Mouse (Mus musculus) midbrain, embryonic 12.5 days (tissue): Measurements from ENCODE around the gene Haus4. TPM values are rescaled to one million over a fixed set of nuclear protein-coding genes. Genes with fewer than 3 reads are reported as not detected.

Source experiments
- ATAC-seq: fragments of 200-750 bp; cut with Nextera tagmentation; 2 replicates; pipeline ENCODE4 v1.8.0; 2017; ENCODE audit warnings: low read depth, moderate TSS enrichment, moderate library complexity; ENCODE audit not compliant: low FRiP score
- H3K27ac ChIP-seq: fragments of 300-500 bp; sonication (generic); replicated peaks from 2 replicates; pipeline ENCODE4 v1.5.1; 2016; ENCODE audit warnings: mild to moderate bottlenecking
- H3K27me3 ChIP-seq: fragments of 300-500 bp; sonication (generic); 2 replicates; pipeline ENCODE4 v1.6.1; 2016; ENCODE audit warnings: mild to moderate bottlenecking
- H3K36me3 ChIP-seq: fragments of 300-500 bp; sonication (generic); 2 replicates; pipeline ENCODE4 v1.6.1; 2016
- H3K4me1 ChIP-seq: fragments of 300-500 bp; sonication (generic); 2 replicates; pipeline ENCODE4 v1.6.1; 2016
- H3K4me2 ChIP-seq: fragments of 300-500 bp; sonication (generic); replicated peaks from 2 replicates; pipeline ENCODE4 v1.6.1; 2016; ENCODE audit warnings: mild to moderate bottlenecking, moderate library complexity
- H3K4me3 ChIP-seq: fragments of 300-500 bp; sonication (generic); 2 replicates; pipeline ENCODE4 v1.5.1; 2016; ENCODE audit warnings: mild to moderate bottlenecking
- H3K9ac ChIP-seq: fragments of 300-500 bp; sonication (generic); replicated peaks from 2 replicates; pipeline ENCODE4 v1.6.1; 2016; ENCODE audit warnings: mild to moderate bottlenecking, moderate library complexity
- H3K9me3 ChIP-seq: fragments of 300-500 bp; sonication (generic); 2 replicates; pipeline ENCODE4 v1.6.1; 2016; ENCODE audit warnings: mild to moderate bottlenecking
- WGBS: fragments of 180-500 bp; shearing (Covaris S2); methylation state at CpG from one replicate; pipeline ENCODE4 v1.1.7; 2016; 5-methylcytosine and 5-hydroxymethylcytosine counted together
- polyA plus RNA-seq: library from polyadenylated mRNA; unstranded; fragments of >200 nt; fragmentation: Nextera tagmentation; extraction: Ambion mirVana; gene quantifications from 2 replicates; pipeline ENCODE4 v1.2.1, GENCODE M21; 2016

Gene Haus4
- polyA plus RNA-seq = 32.4 and 35.0 TPM in 2 replicates

DNA sequence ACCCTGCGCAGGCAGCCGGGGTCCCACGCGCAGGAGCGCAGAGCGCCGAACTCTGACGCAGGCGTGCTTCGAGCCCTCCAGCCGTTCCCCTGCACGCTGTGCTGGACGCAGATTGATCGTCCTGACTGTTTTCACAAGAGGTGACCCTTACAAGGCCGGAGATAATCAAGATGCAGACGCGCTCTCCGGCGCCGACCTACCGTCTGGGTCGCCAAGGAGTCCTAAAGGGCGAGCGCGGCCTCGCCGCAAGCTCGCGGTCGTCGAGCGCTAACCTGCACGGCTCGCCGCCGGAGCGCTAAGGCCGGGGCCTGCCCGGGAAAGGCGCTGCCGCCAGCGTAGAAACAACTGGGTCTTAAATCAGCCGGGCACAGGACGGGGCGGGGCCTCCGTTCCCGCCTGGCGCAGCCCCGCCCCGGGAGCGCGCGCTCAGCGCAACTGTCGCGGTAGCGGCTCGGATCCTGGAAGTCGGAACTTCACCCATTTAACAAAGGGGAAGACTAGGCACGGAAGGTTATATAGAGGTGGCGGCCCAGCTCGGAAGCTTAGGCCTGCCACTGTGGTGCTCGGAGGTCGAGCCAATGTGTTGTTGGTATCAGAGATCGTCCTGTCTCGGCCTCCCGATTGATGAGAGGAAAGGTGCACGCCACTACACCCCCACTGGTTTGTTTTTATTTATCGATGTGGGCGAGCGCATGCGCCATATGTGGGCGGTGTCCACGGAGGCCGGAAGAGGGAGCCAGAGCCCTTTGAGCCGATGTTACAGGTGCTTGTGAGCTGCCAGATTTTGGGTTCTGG lies at the start of gene Haus4:
Gene Haus4 (minus strand): TSS at position 642 of the 795 bp plus-strand sequence.
- Histone ChIP-seq H3K9me3 (no peaks in the 10 kb centered on the region), H3K36me3 (peaks cover 5% of the 10 kb centered on the region; the same call in 1 of the 2 replicates), H3K4me3 (peak within 1 kb of the TSS; percentile 60), H3K27me3 (0 out of 2 replicates have a peak, but pooled peaks cover 8% of the 10 kb centered on the region), H3K27ac (peak within 1 kb of the TSS; percentile 67), H3K4me2 (peak within 1 kb of the TSS; percentile 87), H3K4me1 (peaks cover 10% of the 10 kb centered on the region), H3K9ac (peak within 1 kb of the TSS; percentile 81)
- WGBS = under 1% methylated on average over 76 of the region's 76 CpGs
- peak; percentile 95 for ATAC-seq

GRCm38 (mm10) chr14:54603686-54604085 lies 49.3 kb upstream of the Haus4 start:
- H3K36me3 ChIP-seq = peaks cover 6% of the 10 kb centered on the region; the same call in 1 of the 2 replicates
- H3K27ac ChIP-seq = peak overlapping the region; percentile 50
- peaks cover 23% of the 10 kb centered on the region for H3K4me1 ChIP-seq
- ATAC-seq = no peak
- no peaks in the 10 kb centered on the region for H3K27me3 ChIP-seq
- H3K4me3 ChIP-seq = peak overlapping the region; percentile 55
- peak overlapping the region; percentile 47 for H3K4me2 ChIP-seq
- 87% methylated on average over 8 of the region's 8 CpGs for WGBS
- H3K9ac ChIP-seq = no peak overlapping the region
- no peaks in the 10 kb centered on the region for H3K9me3 ChIP-seq

- Histone ChIP-seq H3K4me2 (peak overlapping the region; percentile 47), H3K4me3 (peak overlapping the region; percentile 55), H3K27ac (peak overlapping the region; percentile 81), H3K9me3 (no peaks in the 10 kb centered on the region), H3K4me1 (peaks cover 23% of the 10 kb centered on the region), H3K9ac (peak overlapping the region; percentile 71), H3K27me3 (no peaks in the 10 kb centered on the region), H3K36me3 (peaks cover 6% of the 10 kb centered on the region; the same call in 1 of the 2 replicates)
- ATAC-seq = peak; percentile 99
- WGBS = under 1% methylated on average over 46 of the region's 46 CpGs
Measured at GRCm38 (mm10) chr14:54603038-54603654, 48.7 kb upstream of the Haus4 start.

- peak; percentile 14 for ATAC-seq
- WGBS = 40% methylated on average over 4 of the region's 4 CpGs
- Histone ChIP-seq H3K4me3 (peak overlapping the region; percentile 55), H3K9me3 (no peaks in the 10 kb centered on the region), H3K36me3 (peaks cover 6% of the 10 kb centered on the region; the same call in 1 of the 2 replicates), H3K4me1 (peaks cover 23% of the 10 kb centered on the region), H3K27me3 (no peaks in the 10 kb centered on the region), H3K27ac (peak overlapping the region; percentile 81), H3K4me2 (peak overlapping the region; percentile 47), H3K9ac (peak overlapping the region; percentile 71)
Measured at GRCm38 (mm10) chr14:54602613-54603012, 48.2 kb upstream of the Haus4 start.

DNA sequence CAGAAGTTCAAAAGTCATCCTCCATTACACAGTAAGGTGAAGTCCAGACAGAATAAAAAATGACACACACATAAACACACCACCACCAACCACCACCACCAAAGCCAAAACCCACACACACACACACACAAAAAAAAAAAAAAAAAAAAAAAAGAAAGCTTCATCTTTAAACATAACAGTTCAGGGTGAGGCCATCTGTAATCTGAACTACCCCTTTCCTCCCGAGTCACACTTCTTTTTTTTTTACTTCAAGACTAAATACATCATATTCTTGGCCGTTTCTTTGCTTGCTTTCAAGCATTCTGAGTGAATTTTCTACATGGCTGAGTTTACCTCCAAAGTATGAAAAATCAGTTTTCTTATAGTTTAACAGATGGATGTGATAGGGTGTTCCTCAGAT lies 47.2 kb upstream of the Haus4 start:
- Histone ChIP-seq H3K9ac (no peak overlapping the region), H3K4me1 (peaks cover 23% of the 10 kb centered on the region), H3K27ac (no peak overlapping the region), H3K27me3 (no peaks in the 10 kb centered on the region), H3K4me3 (no peak overlapping the region), H3K36me3 (peaks cover 6% of the 10 kb centered on the region; the same call in 1 of the 2 replicates), H3K9me3 (no peaks in the 10 kb centered on the region), H3K4me2 (no peak overlapping the region)
- WGBS = 85% methylated on average over 2 of the region's 2 CpGs
- no peak for ATAC-seq

GRCm38 (mm10) chr14:54597084-54597483 lies 42.7 kb upstream of the Haus4 start:
- no peak overlapping the region for H3K4me2 ChIP-seq

GRCm38 (mm10) chr14:54594631-54595414 lies 40.4 kb upstream of the Haus4 start:
- ATAC-seq = no peak
- Histone ChIP-seq H3K4me2 (no peak overlapping the region; the same call in 1 of the 2 replicates), H3K9me3 (no peaks in the 10 kb centered on the region), H3K36me3 (peaks cover 24% of the 10 kb centered on the region), H3K9ac (no peak overlapping the region), H3K27me3 (no peaks in the 10 kb centered on the region), H3K4me3 (no peak overlapping the region), H3K4me1 (0 out of 2 replicates have a peak, but pooled peaks cover 4% of the 10 kb centered on the region), H3K27ac (no peak overlapping the region)
- WGBS = 73% methylated on average over 28 of the region's 28 CpGs

More at GRCm38 (mm10) chr14:54597084-54597483, 42.7 kb upstream of the Haus4 start:
- Histone ChIP-seq H3K9ac (no peak overlapping the region), H3K4me1 (0 out of 2 replicates have a peak, but pooled peaks cover 4% of the 10 kb centered on the region), H3K27ac (no peak overlapping the region), H3K4me3 (no peak overlapping the region), H3K9me3 (no peaks in the 10 kb centered on the region), H3K36me3 (peaks cover 24% of the 10 kb centered on the region), H3K27me3 (no peaks in the 10 kb centered on the region)
- ATAC-seq = no peak
- 79% methylated on average over 7 of the region's 7 CpGs for WGBS

DNA sequence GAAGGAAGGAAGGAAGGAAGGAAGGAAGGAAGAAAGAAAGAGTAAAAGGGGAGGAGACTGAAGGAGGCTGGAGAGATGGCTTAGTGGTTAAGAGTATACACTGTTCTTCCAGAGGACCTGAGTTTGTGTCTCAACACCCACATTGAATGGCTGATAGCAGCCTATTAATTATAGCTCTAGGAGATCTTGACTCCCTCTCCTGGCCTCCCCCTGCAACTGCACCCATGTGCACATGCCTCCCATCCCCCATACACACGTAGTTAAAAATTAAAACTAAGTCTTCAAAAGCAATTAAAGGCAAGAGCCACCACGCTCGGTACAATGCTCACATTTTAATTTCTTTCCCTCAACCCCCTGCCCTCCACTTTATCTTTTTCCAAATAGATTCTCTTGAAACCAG lies 39.6 kb upstream of the Haus4 start:
- no peak overlapping the region for H3K4me2 ChIP-seq
- no peaks in the 10 kb centered on the region for H3K9me3 ChIP-seq
- H3K27me3 ChIP-seq = no peaks in the 10 kb centered on the region
- no peak overlapping the region for H3K9ac ChIP-seq
- no peak for ATAC-seq
- H3K4me3 ChIP-seq = no peak overlapping the region
- no peak overlapping the region for H3K27ac ChIP-seq
- WGBS = 94% methylated on average over 3 of the region's 3 CpGs
- 0 out of 2 replicates have a peak, but pooled peaks cover 4% of the 10 kb centered on the region for H3K4me1 ChIP-seq
- peaks cover 19% of the 10 kb centered on the region for H3K36me3 ChIP-seq

- Histone ChIP-seq H3K9ac (no peak overlapping the region), H3K27ac (0 out of 2 replicates have a peak overlapping the region, but pooled peaks have one; percentile 35), H3K4me2 (no peak overlapping the region), H3K9me3 (no peaks in the 10 kb centered on the region), H3K4me3 (no peak overlapping the region), H3K4me1 (0 out of 2 replicates have a peak, but pooled peaks cover 4% of the 10 kb centered on the region), H3K36me3 (peaks cover 18% of the 10 kb centered on the region), H3K27me3 (no peaks in the 10 kb centered on the region)
- no peak for ATAC-seq
- 81% methylated on average over 10 of the region's 10 CpGs for WGBS
Measured at GRCm38 (mm10) chr14:54592319-54592934, 38.0 kb upstream of the Haus4 start.

GRCm38 (mm10) chr14:54591056-54591455 lies 36.6 kb upstream of the Haus4 start:
- H3K27me3 ChIP-seq = no peaks in the 10 kb centered on the region
- no peak overlapping the region for H3K4me2 ChIP-seq
- 88% methylated on average over 16 of the region's 16 CpGs for WGBS
- H3K9me3 ChIP-seq = no peaks in the 10 kb centered on the region
- H3K27ac ChIP-seq = no peak overlapping the region
- ATAC-seq = no peak
- H3K4me3 ChIP-seq = no peak overlapping the region
- H3K9ac ChIP-seq = no peak overlapping the region
- H3K4me1 ChIP-seq = 0 out of 2 replicates have a peak, but pooled peaks cover 4% of the 10 kb centered on the region
- peaks cover 18% of the 10 kb centered on the region for H3K36me3 ChIP-seq

DNA sequence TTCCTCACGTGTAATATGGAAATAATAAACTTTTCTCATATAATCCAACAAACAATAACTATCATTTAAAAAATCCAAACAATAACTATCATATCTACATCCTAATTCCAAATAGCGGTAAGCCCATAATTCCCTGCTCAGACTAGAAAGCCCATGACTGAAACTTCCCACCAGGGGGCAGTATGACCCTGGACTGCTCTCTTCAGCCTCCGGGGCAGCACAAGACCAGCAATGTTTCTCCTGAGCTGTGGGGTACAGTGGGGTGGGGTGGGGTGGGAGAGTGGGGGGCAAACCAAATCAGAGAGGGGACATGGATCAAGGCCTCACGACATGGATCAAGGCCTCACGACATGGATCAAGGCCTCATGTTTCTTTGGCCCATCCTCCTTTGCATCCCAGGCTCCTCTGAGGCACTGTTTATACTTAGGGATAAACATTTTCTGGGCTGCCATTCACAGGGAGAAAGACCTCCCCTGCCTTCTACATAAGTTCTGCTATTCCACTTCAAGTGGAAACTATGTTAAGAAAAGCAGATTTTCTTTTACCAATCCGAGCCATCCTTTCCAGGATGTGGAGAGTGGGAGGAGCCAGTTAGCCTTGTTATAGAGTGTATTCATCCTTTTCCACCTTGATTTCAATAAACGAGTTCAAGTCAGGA lies 29.4 kb upstream of the Haus4 start:
- ATAC-seq = peak; percentile 60
- Histone ChIP-seq H3K4me1 (no peaks in the 10 kb centered on the region), H3K4me2 (no peak overlapping the region), H3K9me3 (no peaks in the 10 kb centered on the region), H3K9ac (no peak overlapping the region), H3K27me3 (no peaks in the 10 kb centered on the region), H3K36me3 (peaks cover 13% of the 10 kb centered on the region), H3K4me3 (no peak overlapping the region), H3K27ac (no peak overlapping the region)
- WGBS = 51% methylated on average over 7 of the region's 7 CpGs
